Mouse (Mus musculus): ENCODE measurements around the gene Rere.

GRCm38 (mm10) chr4:150239951-150240368 is 41.5 kb upstream of the Rere start:
- peak; percentile 84; the same call in 1 of the 2 replicates for TF ChIP-seq CTCF (IDR thresholded peaks at IDR 0.05; ENCODE audit: borderline replicate concordance, extremely low read depth, insufficient read depth, insufficient read length)
- TF ChIP-seq POLR2A (IDR thresholded peaks at IDR 0.05; ENCODE audit: borderline replicate concordance, extremely low read depth, insufficient read depth, insufficient read length, poor library complexity, severe bottlenecking): no peak
